Mouse (Mus musculus) ovary, postnatal 14 days (tissue): ENCODE measurements around the gene Caprin2.

Experiments used
- DNase-seq: peaks from one replicate; pipeline ENCODE4 v3.0.0; 2022; ENCODE audit warnings: low spot score

The Caprin2 gene

GRCm38 (mm10) chr6:148838460-148838859, 57.6 kb downstream of the Caprin2 start:
- DNase-seq, result no peak

DNA sequence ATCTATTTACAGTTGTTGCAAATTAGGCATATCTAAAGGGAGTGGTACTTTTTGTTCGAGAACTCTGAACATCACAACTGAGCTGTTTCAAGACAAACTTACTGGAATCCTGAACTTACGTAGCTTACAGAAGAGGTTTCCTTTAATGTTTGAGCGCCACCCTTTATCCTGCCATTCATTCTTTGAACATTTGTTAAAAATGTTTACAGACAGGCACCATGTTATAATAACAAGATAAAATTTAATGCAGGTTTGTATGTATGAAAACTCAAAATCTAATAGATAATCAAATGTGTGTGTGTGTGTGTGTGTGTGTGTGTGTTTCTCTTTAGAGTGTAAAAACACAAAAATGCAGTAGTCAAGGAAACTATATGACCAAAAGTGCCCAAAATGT, 64.3 kb downstream of the Caprin2 start:
- DNase-seq, result no peak

DNA sequence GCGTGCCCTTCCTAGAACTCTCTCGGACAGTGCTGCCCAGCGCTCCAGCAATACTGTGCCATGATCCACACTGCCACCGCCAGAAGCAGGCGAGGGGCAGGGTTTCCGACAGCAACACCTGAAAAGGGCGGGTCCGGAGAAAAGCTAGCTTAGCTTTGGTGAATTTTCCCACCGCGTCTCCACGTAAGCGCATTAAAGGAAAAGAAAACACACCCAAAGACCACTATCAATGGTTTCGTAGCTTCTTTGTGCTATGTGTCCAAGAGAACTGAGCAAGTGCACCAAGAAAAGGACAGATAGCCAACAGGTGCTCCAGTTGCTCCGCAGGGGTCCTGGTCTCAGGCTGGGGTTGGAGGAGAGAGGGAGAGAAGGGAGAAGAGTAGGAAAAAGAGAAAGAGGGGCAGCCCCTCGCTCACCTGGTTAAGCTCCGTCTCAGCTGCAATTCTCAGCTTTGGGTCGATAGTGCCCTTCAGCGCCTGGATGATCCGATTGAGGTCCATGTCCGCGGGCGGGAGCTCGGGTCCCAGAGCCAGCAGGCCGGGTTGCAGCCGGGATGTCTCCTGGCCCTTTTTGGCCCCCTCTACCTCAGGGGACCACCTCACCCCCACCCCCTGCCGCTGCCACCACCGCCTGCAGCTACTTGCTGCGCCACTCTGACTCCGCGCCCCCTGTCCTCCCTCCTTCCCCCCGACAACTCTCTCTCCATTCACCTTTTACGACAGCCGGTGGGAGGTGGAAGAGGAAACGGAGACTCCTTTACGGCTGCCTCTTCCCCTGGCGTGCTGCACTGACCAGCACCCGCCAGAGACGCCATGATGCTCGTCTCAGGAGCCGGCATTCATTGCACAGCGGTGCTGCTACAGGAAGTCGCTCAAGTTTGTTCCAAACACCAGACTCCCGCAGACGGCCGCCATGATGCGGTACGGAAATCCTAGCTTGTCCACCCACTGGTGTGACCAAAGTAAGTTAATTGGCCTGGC, 65.0 kb downstream of the Caprin2 start, which contains the start of gene Ipo8:
Gene Ipo8 (minus strand): TSS at position 720 of the 980 bp plus-strand sequence.
- peak; percentile 71 for DNase-seq

DNA sequence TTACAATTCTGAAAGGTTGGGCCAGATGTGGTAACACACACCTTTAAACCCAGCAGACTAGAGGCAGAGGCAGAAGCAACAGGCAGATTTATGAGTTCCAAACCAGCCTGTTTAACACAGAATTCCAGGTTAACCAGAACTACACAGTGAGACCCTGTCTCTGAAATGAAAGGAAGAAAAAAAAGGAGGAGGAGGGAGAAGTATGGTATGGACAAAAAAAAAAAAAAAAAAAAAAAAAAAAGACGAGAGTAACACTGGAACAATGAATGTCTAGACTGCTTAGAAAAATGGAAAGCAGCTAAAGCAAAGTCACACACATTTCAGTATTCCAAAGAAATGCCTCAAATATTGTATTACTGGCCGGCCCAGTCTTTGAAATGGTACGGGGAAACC, 65.7 kb downstream of the Caprin2 start:
- DNase-seq, result no peak

DNA sequence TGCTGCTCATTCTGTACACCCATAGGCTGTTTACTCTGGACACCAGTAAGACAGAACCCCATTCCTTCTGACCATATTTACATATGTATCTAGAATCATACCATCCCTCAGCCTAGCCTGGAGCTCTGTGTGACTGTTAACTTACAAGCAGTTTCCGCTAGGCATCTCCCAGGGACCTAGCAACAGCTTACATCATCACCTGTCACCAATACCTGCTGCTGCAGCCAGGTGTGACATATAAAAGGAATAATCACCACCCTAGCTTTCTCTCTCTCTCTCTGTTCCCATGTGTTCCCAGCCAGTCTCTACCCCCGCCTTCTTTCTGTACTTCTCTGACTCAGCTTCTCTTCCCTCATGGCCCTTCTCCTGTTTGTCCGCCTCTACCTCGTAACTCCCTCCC, 69.9 kb downstream of the Caprin2 start:
- no peak for DNase-seq

GRCm38 (mm10) chr6:148818624-148819343, 77.3 kb downstream of the Caprin2 start:
- no peak for DNase-seq

- DNase-seq, result no peak
Observed at GRCm38 (mm10) chr6:148816751-148817150, 79.3 kb downstream of the Caprin2 start.

DNA sequence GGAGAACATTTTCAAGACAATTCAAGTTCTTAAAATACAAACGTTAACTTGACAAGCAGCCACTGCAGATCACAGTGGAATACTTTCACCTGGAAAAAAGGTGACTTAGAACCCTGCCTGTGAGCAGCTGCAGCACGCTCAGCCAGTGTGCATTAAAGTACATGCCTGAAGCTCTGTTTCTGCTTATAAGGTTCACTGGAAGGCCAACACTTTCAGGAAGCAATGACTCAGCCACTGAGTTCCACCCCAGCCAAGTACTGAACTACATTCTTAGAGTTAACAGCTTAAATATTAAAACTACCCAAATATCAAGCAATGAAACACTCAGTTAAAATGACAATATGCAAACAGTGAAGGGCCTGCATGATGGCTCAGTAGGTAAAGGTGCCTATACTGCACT, 84.9 kb downstream of the Caprin2 start:
- no peak for DNase-seq

DNA sequence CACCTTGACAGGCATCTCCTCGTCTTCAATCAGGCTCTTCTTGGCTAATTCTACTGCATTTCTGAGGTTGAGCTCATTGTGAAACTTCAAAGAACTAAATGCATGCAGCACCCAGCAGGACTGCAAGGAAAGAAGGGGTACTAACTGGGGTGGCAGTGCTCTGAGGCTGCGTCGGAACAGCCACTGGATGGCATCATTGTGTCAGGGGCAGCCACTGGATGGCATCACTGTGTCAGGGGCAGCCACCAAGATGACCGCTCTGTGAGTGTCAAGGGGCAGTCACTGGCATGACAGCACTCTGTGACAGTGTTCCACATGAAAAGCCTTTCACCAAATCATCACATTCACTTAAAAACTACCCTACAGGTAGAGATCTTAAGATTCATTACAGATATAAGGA, 96.3 kb downstream of the Caprin2 start:
- DNase-seq, result no peak

GRCm38 (mm10) chr6:148795145-148795544, 100.9 kb downstream of the Caprin2 start:
- no peak for DNase-seq
